ENCODE assay signal across 8 mouse cellular contexts in the genomic region with DNA sequence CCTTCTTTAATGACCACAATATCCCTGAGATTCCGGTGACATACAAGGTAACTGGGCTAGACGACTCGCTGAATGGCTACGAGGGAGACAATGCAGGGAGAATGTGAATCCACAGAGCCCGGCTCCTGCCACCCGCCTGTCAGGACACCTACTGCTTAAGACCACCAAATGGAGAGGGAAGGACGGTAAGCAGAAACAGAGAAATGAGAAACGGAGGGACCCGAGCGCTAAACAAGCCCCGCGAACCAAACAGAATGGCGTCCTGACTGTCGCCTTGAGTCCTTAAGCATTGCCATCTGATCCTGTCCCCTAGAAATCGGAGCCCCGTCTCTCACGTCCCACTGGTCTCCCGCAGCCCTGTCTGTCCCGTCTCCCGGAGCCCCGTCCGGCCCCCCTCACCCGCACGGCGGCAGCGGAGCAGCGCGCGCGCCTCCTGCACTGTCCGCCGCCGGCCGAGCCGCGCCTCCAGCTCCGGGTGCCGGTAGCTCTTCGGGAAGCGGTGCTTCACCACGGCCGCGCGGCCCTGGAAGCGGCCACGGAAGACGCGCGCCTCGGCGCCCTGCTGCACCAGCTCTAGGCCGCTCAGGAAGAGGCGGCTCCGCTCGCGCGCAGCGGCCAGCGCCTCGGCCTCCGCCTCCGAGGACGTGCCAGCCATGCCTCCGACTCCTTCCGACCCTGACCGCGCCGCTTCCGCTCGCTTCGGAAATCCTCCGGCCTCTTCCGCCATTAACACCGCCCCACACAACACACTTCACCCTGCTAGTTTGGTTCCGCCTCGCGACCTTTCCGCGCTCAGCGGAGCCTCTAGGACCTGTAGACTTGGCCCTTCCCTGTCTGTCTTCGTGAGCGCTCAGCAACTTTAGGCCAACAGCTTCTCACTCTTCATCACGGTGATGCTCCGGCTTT. TPM values are rescaled to one million over a fixed set of nuclear protein-coding genes. Genes with fewer than 3 reads are reported as not detected.
DNase-seq lines count a peak whose midpoint lies in the region; ATAC-seq and TF ChIP-seq lines count a peak whose summit lies in the region.

TSS of gene Trp53rka (minus strand) at position 677 of the 906 bp plus-strand sequence.

- no peaks in the 10 kb centered on the region; the same call in 1 of the 2 replicates for H3K4me1 ChIP-seq in lung, postnatal 0 days (ENCODE audit: insufficient read depth, low read depth, low read length)

- no peak for TF ChIP-seq EP300 in lung, postnatal 0 days (IDR thresholded peaks at IDR 0.05)

- DNase-seq in Muller cell, postnatal 12 days (ENCODE audit: inconsistent ontology term): peak; percentile 84
- peak; percentile 81 for DNase-seq in cerebellum, adult 9-10 months
- DNase-seq in layer of hippocampus, adult 9-11 months: peak; percentile 80
- peak; percentile 86 for DNase-seq in lung, postnatal 0 days (ENCODE audit: low spot score)
- DNase-seq in ovary, postnatal 10 days (ENCODE audit: low spot score): peak; percentile 58
- DNase-seq in thymus, postnatal 0 days (ENCODE audit: low spot score): peak; percentile 67

- H3K4me2 ChIP-seq in lung, postnatal 0 days (replicated peaks; ENCODE audit: low read depth, low read length): peak within 1 kb of the TSS; percentile 74

- TF ChIP-seq CTCF in lung, postnatal 0 days (IDR thresholded peaks at IDR 0.05): peak; percentile 1; the same call in 1 of the 2 replicates

- no peaks in the 10 kb centered on the region for H3K36me3 ChIP-seq in lung, postnatal 0 days (ENCODE audit: insufficient read depth, low read length)

- H3K9me3 ChIP-seq in lung, postnatal 0 days (ENCODE audit: low read length): no peaks in the 10 kb centered on the region

- 3% methylated on average over 57 of the region's 84 CpGs for WGBS in lung, postnatal 0 days

- peak within 1 kb of the TSS; percentile 74 for H3K27ac ChIP-seq in lung, postnatal 0 days (ENCODE audit: low read length)

- no peaks in the 10 kb centered on the region for H3K27me3 ChIP-seq in lung, postnatal 0 days (replicated peaks; ENCODE audit: insufficient read depth, low read length)

- peak within 1 kb of the TSS; percentile 67 for H3K9ac ChIP-seq in lung, postnatal 0 days (replicated peaks; ENCODE audit: low read depth)

- H3K4me3 ChIP-seq in lung, postnatal 0 days (ENCODE audit: low read depth, low read length): peak within 1 kb of the TSS; percentile 63

- peak; percentile 90 for ATAC-seq in frontal cortex, adult (ENCODE audit: low TSS enrichment)
- ATAC-seq in hematopoietic stem cell, adult 5-6 weeks (replicated peaks in 1 of 2; ENCODE audit: insufficient read depth in 1 of 2, low FRiP score in 2 of 2, low TSS enrichment in 1 of 2, low read depth in 1 of 2, poor library complexity in 2 of 2, severe bottlenecking in 2 of 2): peak; percentile 84 to 91
- ATAC-seq in lung, postnatal 0 days: peak; percentile 95

RNA-seq across cellular contexts. Expression of gene Trp53rka, which starts in this region (rescaled TPM):
- 8.0 and 13.8 TPM in 2 replicates for total RNA-seq in hematopoietic stem cell, adult 5-6 weeks (2017)
- polyA plus RNA-seq in lung, postnatal 0 days (2015; fragmentation: Nextera tagmentation; extraction: Ambion mirVana): 21.5 and 22.5 TPM in 2 replicates
- polyA plus RNA-seq in thymus, postnatal 0 days (2015; fragmentation: Nextera tagmentation; extraction: Ambion mirVana): 27.3 and 27.4 TPM in 2 replicates

Comparison
In these comparisons a context has a peak if more than half of its experiments do, and no peak if none do; other contexts are left out.
1. Peak in every context shown above with its lines: DNase-seq, ATAC-seq, H3K4me3 ChIP-seq and H3K27ac ChIP-seq.